7 mouse cellular contexts compared by ENCODE assay signal in the genomic region with DNA sequence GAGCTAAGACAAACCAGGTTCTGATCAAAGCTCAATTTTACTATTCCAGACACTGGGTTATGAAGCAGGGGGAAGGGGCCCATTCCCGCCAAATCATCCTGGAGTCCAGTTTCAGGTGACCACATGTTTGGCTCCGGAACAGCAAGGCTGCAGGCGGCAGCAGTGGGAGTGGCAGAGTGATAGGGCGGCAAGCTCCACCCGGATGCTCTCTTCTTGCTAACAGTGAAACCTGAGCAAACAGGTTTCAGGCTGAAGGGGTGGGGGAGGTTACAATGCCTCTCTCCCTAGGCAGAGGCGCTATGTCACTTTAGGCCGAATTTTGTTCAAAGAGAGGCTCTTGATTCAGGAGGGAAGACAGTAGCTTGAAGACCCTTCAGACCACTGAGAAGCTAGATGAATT.
DNase-seq lines count a peak whose midpoint lies in the region; ATAC-seq and TF ChIP-seq lines count a peak whose summit lies in the region.
"Not testable (repeated sequence)": the region's sequence is repeated elsewhere in the genome, so short reads cannot be mapped to it uniquely, and the experiment has no call there.

No protein-coding gene starts in this region.

- not testable (repeated sequence) for H3K27ac ChIP-seq in embryonic facial prominence, embryonic 15.5 days (replicated peaks); limb, embryonic 11.5 days (replicated peaks; ENCODE audit: low read depth, low read length); lung, embryonic 14.5 days (ENCODE audit: low read depth)

- not testable (repeated sequence) for H3K27me3 ChIP-seq in embryonic facial prominence, embryonic 15.5 days; limb, embryonic 11.5 days (ENCODE audit: control insufficient read depth, insufficient read depth, low read length); lung, embryonic 14.5 days (ENCODE audit: insufficient read depth, low read length)

- TF ChIP-seq CTCF in lung, embryonic 14.5 days (IDR thresholded peaks at IDR 0.05; ENCODE audit: low read depth), result not testable (repeated sequence)

- H3K4me1 ChIP-seq in embryonic facial prominence, embryonic 15.5 days, result peaks cover 10% of the 10 kb centered on the region; the same call in 1 of the 2 replicates
- not testable (repeated sequence) for H3K4me1 ChIP-seq in limb, embryonic 11.5 days (ENCODE audit: control insufficient read depth, insufficient read depth, low read length); lung, embryonic 14.5 days (ENCODE audit: insufficient read depth)

- not testable (repeated sequence) for ATAC-seq in embryonic facial prominence, embryonic 15.5 days (ENCODE audit: insufficient number of reproducible peaks, low FRiP score, low TSS enrichment, low read depth); lung, embryonic 14.5 days (ENCODE audit: insufficient read depth)
- ATAC-seq in limb, embryonic 11.5 days (ENCODE audit: insufficient number of reproducible peaks, low FRiP score, low TSS enrichment, low read depth), result peak; percentile 51; the same call in 1 of the 2 replicates

- 19% methylated on average over 7 of the region's 7 CpGs for WGBS in embryonic facial prominence, embryonic 15.5 days
- 14% methylated on average over 7 of the region's 7 CpGs for WGBS in limb, embryonic 11.5 days
- WGBS in lung, embryonic 14.5 days, result 32% methylated on average over 7 of the region's 7 CpGs

- 0 out of 2 replicates have a peak overlapping the region, but pooled peaks have one; percentile 24 for H3K4me2 ChIP-seq in embryonic facial prominence, embryonic 15.5 days (replicated peaks)
- not testable (repeated sequence) for H3K4me2 ChIP-seq in limb, embryonic 11.5 days (ENCODE audit: low read depth, severe bottlenecking); lung, embryonic 14.5 days

- not testable (repeated sequence) for H3K9me3 ChIP-seq in embryonic facial prominence, embryonic 15.5 days (replicated peaks); limb, embryonic 11.5 days (ENCODE audit: control insufficient read depth, low read length); lung, embryonic 14.5 days (ENCODE audit: low read depth, low read length)

- DNase-seq in R1 (ENCODE audit: low read depth, low spot score), result peak; percentile 21
- peak; percentile 15 for DNase-seq in kidney, adult 18-20 months
- DNase-seq in kidney, postnatal 10 days, result peak; percentile 34
- DNase-seq in limb, embryonic 11.5 days (ENCODE audit: low spot score), result peak; percentile 49
- peak; percentile 17 for DNase-seq in lung, embryonic 14.5 days
- peak; percentile 18 to 37 for DNase-seq in lung, postnatal 4 days

- H3K9ac ChIP-seq in embryonic facial prominence, embryonic 15.5 days; limb, embryonic 11.5 days (ENCODE audit: low read length); lung, embryonic 14.5 days: not testable (repeated sequence)

- not testable (repeated sequence) for H3K4me3 ChIP-seq in embryonic facial prominence, embryonic 15.5 days (replicated peaks); limb, embryonic 11.5 days (ENCODE audit: low read depth, low read length); lung, embryonic 14.5 days (ENCODE audit: low read depth, low read length)

- H3K36me3 ChIP-seq in embryonic facial prominence, embryonic 15.5 days; limb, embryonic 11.5 days (ENCODE audit: control insufficient read depth, insufficient read depth, low read length); lung, embryonic 14.5 days (ENCODE audit: insufficient read depth): not testable (repeated sequence)
